Mouse (Mus musculus): ENCODE measurements around the gene Prr5l.

Gene Prr5l

DNA sequence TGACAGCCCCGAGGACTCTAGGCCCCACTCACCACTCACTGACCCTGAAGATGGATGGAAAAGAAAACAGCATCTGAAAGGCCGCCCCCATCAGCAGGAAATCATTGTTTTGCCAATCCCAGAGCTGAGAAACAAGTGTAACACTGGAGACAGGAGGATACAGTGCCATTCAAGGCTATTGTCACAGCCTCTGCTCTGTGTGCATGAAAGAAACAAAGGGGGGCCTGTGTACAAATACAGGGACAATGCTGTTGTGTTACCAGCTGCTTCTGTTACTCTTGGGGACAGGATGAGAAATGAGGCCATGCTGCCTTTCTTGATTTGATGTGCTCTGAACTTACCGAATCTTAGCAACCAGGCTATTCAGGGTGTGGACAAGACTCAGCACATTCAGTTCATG lies at the start of gene Prr5l:
Prr5l (minus strand) TSS at position 30 of the 400 bp plus-strand sequence.
- no peak for DNase-seq

GRCm38 (mm10) chr2:101932169-101932936 lies 49.5 kb upstream of the Prr5l start:
- peak; percentile 12 for DNase-seq

DNA sequence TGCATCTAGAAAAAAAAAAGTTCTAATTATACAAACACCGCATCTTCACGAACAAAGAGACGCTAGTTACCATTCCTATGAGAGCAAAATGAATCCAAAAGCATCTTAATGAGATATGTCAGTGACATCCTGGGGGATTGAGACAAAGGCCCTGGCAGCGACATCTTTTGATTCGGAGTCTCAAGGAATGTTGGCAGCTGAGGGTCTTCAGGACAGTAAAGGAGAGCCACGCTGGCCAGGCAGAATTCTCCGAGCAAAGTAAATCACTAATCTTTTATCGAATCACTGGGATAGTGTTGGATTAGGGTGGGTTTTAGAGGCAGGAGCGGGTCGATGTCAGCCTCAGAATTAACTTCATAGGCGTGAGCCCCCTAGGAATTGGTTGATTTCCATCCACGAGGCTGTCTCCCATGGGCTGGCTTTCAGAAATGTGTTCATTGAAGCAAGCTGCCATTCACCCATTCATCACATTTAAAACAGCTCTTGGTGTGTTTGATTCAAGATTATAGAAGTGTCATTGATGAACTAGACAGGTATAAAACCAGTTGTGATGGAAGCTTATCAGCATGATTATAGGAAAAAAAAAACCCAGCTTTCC lies 42.9 kb upstream of the Prr5l start:
- DNase-seq: no peak

DNA sequence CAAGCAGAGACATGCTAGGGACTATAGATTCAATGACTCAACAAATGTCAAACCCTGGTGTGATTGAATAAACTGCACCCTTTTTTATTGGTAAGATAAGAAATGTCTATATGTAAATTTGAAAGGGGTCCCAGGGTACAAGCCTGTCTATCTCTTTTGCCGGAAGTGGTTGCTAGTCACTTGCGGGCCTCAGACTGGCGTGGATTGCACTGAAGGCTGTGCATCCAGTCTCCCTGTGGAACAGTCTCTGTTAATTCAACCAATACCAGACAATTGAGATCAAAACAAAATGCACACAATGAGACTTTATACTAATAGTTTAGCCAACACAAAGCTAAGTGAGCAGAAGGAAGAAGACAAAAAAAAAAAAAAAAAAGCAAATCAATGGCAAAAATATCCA lies 42.4 kb upstream of the Prr5l start:
- DNase-seq: no peak

DNA sequence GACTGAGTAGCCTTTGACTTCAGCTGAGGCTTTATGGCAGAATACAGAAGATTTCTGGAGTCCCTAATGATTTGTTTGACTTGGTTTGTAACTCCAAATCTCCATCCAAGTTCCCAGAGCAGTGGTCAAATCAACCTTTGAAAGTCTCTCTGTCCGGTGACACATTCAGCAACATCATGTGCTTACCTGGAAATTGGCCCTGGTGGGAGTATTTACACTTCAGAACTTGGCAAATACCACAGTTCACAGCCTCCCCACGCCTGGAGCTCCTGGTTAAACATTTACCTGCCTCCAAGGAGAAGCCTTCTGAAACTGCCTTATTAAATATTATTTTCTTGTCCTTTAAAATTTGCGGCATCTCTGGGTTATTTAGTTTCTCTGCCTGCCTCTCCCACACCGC lies 40.4 kb upstream of the Prr5l start:
- peak; percentile 74 for DNase-seq

- DNase-seq: no peak
These were observed 39.5 kb upstream of the Prr5l start for GRCm38 (mm10) chr2:101922302-101922701.

DNA sequence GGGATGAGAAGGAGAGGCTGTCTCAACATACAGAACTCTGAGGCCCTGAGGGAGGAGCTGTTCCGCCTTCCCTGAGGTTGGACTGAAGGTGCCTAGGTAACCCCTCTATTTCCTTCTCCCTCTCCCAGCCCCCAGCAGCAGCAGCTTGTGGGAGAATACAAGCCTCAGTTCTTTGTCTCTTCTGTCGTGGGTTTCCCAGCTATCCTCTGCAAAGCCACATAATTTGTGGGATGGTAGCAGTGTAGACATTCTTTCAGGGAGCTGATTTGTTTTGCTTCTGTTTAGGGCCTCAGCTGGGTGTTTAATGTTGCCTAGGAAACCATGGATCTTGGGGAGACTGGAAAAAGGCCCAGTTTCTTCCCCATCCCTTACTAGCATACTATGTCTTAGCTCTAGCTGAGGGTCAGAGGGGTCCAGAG lies 37.3 kb upstream of the Prr5l start:
- no peak for DNase-seq

- no peak for DNase-seq
These were observed 35.7 kb upstream of the Prr5l start for GRCm38 (mm10) chr2:101918518-101918917.

DNA sequence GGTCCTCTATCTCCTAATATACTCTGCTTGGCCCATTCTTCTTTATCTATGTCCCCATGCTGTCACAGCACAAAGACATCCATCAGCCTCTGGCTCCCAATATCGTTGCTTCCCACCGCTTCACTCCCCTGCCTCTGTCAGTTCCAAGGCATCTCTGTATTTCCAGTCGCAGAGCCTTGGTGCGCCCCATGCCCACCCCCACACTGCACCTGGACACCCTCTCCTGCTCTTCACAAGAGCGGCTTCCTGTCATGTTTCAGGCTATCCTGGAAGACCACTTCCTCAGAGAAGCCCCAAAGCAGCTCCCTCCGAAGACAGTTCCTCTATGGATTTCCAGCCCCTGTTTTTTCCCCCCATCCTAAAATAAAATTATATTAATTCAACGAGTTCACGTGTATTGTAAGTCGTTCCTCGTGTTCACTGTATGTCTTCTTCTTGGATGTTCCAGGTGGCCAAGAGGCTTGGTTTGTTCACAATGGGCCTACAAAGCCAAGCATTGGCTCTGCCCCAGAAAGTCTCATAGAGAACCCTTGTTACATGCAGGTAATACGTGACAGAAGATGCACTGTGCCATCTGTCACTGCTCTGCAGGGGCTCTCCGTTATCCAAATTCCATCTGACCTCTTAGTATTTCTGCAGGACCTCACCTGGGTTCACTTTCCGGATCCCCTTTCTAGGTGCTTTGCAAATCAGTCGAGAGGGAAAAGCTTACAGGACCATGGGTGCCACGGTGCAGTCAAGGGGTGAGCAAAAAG lies 26.7 kb upstream of the Prr5l start:
- no peak for DNase-seq

DNA sequence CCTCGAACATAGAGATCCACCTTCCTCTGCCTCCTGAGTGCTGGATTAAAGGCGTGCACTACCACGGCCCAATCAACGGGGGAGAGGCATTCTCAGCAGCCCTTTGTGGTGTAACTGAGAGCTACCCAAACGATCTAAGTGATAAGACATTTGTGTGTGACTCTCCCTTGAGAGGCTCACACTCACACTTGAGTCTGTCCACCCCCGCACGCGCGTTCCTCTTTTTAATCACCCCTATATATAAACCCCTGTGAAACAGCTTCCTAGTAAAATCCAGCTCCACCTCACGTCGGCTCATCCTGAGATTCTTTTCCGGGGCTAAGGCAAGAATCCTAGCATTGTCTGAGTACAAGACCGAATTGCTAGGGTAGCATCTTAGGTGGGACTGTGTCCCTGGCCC lies 25.9 kb upstream of the Prr5l start:
- DNase-seq: no peak

DNA sequence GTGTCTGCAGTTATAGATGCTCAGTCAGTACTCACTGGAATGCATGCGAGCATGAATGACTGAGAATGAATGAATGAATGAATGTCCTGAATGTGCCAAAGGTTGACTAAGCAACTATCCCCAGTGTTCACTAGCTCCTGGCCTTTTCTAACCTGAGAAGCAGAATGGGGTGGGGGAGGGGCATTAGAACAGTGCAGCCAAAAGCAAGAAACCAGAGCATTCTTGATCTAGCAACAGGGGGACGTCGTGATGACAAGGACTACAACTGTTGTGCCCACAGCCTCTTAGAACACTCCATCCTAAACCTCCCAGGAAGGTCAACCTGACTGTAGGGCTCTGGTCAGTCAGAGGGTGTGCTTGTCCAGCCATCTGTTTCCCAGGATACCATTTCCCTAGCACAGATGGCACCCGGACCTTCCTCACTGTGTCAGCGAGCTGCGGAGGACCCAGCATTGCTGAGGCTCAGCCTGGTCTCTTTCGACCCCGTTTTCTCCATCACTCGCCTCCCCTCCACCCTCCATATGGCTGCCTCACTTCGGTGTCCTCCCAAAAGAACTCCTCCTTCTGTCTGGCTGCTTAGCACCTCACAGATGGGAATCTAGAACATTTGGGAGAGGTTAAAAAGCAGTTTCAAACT lies 24.7 kb upstream of the Prr5l start:
- no peak for DNase-seq

GRCm38 (mm10) chr2:101906379-101906690 lies 23.5 kb upstream of the Prr5l start:
- peak; percentile 11 for DNase-seq

- DNase-seq: peak; percentile 87
These were observed 22.9 kb upstream of the Prr5l start for GRCm38 (mm10) chr2:101905534-101906378.

DNA sequence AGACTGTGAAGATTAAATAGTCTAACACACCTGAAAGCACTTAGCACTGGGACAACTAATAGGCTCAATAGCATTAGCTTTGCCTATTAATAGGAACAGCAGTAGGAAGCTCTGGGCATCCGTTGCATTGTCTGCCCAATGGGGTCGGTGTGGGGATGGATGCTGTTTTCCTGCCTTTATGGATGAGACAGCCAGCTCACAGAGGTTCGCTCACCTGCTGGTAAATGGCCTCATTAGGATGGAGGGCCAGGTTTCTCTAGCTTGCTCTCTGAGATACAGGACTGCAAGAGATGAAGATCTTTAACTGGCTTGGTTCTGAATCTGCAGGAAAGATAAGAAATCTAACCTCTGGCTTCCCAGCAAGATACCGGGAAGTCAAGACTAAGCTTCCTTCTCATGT lies 19.4 kb upstream of the Prr5l start:
- DNase-seq: no peak

DNA sequence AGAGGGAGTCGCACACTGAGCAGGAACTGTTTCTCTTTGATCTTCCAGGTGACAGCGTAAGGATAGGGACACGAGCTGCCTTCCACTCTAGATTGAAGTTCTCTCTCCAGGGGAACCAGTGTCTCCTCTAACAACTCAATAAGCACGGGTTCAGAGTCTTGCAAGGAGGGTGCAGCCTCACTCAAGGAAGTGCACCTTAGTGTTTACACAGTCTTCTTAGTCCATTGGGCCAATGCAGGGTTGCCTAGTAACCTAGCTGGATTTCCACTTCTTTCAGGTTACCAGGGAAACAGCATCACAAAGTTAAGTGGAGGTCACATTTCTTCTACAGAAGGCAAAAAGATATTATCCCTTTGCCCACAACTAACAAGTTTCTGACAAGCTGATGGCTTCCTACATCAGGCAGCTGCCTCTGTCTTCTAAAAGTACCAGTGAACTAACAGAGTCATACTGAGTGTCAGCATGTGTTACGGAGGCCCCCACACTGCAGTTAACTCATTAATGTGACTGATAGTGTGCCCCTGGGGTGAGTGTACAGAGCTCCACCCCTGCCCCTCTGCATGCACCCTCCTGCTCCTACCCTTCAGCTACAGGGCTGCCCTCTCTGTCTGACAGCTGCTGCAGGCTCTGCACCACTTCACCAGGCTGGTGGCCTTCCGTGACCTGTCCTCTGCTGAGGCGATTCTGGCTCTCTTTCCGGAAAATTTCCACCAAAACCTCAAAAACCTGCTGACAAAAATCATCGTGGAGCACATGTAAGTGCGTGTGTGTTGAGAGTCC lies 13.8 kb upstream of the Prr5l start:
- no peak for DNase-seq

DNA sequence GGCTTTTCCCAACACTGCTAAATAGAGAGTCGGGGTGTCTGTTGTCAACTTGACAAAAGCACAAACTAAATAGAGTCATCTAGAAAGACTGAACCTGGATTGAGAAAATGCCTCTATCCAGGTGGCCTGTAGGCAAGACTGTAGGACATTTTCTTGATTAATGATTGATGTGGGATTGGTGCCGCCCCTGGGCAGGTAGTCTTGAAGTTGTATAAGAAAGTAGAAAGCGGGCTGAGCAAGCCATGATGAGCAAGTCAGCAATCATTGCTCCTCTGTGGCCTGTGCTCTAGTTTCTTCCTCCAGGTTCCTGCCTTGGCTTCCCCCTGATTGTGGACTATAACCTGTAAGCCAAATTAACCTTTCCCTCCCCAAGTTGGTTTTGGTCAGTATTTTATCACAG lies 11.3 kb upstream of the Prr5l start:
- peak; percentile 33 for DNase-seq

DNA sequence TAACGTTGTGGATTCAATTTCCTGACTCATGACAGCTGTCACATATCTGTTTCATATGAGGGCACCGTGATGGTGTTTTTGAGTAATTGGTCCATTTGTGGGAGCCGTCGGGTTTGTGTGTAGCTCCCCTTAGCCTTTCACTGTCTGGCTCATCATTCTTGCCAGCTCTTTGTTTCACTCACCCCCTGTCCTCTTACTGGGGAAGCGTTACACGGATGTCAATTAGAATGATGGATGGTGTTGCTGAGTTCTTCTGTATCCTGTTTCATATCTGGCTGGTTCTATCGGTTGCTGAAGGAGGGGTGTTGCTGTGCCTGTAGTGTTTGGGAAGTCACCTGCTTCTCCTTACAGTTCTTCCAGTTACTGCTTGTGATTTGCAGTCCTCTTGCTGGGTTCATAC lies 8.3 kb upstream of the Prr5l start:
- no peak for DNase-seq

DNA sequence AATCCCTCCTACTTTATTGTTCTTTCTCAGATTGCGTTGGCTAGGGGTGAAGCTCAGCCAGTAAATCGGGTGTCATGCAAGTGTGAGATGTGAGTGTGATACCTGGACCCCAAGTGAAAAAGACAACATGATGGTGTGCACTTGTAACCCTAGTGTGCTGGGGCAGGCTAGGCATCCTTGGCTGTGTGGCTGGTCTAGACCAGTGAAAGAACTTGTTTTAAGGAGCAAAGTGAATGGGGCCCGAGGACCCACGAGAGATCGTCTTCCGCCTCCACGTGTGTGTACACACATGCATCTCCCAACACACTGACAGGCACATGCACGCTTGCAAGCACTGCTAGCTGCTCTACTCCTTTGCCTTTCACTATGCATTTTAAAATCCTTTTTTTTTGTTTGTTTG lies 6.1 kb upstream of the Prr5l start:
- no peak for DNase-seq

GRCm38 (mm10) chr2:101885768-101886438 lies 3.1 kb upstream of the Prr5l start, which contains the start of gene Commd9:
TSS of gene Commd9 (plus strand) at chr2:101886247.
- peak; percentile 94 for DNase-seq

DNA sequence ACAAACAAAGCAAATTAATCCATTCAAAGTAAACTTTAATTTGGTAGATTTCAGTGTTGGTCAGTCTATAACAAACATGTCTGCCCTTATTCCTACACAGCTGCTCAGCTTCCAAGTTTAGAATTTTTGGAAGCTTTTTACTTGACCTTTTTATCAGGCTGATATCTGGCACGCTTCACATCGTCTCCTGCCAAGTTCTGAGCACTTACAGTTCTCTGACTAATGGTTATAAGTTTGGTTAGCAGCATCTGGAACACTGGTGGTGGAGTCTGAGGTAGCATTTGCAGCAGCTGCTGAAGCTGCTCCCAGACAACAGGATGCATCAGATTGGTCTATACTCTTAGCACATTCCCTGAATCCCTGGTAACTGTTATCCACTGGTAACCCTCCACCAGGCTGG lies 1.5 kb upstream of the Prr5l start:
- no peak for DNase-seq

GRCm38 (mm10) chr2:101881471-101882162 lies 1.2 kb downstream of the Prr5l start:
- no peak for DNase-seq

Data from kidney, adult 18-20 months (tissue).